Mouse (Mus musculus): ENCODE measurements around the gene Pcnx2. TPM values are rescaled to one million over a fixed set of nuclear protein-coding genes. Genes with fewer than 3 reads are reported as not detected.

Pcnx2 gene
- total and polyA plus RNA-seq, 3 experiments: 0.34 to 0.86 (median 0.36) TPM

DNA sequence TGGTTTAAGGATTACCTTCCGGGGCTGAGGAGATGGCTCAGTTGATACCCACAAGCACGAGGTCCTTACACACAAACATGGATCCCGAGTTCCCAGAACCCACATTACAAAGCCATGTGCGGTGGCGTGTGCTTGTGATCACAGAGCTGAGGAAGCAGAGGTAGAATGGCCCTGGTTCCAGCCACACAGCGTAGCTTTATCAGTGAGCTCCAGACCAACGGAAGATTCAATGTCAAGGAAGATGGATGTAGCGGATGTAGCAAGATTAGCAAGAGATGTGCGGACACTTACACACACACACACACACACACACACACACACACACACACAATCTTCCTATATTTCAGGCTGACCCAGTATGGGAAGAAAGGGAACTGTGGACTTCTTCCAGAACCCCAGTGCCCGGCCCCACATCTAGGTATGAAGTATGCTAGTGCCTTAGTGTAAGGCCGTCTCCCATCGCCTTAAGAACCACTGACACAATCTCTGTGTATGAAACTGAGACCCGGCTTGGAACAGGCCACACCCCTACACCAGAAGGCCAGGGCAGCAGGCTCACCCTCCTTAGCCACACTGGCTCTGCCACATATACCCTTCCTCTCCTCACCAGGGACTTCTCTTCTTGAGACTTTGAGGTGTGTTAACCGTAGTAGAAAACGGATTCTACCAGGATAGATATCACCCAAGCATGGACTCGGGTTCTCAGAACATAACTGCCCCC is 134.9 kb downstream of the Pcnx2 start:
- intact Hi-C loops (cut with DNase I): no loop called here
- no peak overlapping the region for H3K4me3 ChIP-seq
- H3K4me1 ChIP-seq (ENCODE audit: control insufficient read depth, insufficient read depth, low read length): no peaks in the 10 kb centered on the region
- no peak overlapping the region for H3K27ac ChIP-seq
- TF ChIP-seq EP300 (IDR thresholded peaks at IDR 0.05; ENCODE audit: insufficient read depth, low read depth, low read length): no peak
- no peak for TF ChIP-seq CTCF (IDR thresholded peaks at IDR 0.05)
- TF ChIP-seq POLR2A (IDR thresholded peaks at IDR 0.05; ENCODE audit: insufficient read depth, low read depth, low read length): no peak
- no peaks in the 10 kb centered on the region for H3K27me3 ChIP-seq (ENCODE audit: control insufficient read depth, insufficient read depth, low read length)
- no peaks in the 10 kb centered on the region for H3K79me2 ChIP-seq (replicated peaks; ENCODE audit: control insufficient read depth, insufficient read depth, low read length)
- 90% methylated on average over 16 of the region's 16 CpGs for WGBS
- no peak overlapping the region for H3K9ac ChIP-seq (ENCODE audit: low read depth, low read length)
- H3K36me3 ChIP-seq (ENCODE audit: control insufficient read depth, insufficient read depth, low read length): no peaks in the 10 kb centered on the region
- DNase-seq: no peak

DNA sequence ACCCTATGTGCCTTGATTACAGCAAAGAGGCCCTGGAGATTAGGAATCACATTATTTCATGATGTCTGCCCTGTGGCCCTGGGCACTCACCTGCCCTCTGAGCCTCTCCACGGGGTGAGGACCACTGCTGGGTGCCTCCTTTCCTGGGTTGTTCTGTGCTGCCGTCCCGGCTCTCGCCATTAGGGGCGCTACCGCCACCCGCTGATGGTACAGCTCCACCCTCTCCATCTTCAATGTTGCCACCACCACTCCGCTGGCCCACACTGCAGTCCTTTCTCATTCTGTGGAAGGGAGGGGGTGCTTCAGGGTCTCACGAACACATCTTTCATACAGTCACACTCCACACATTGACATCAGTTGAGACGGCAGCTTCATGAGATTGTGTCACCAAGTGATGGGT is 139.1 kb downstream of the Pcnx2 start:
- intact Hi-C loops (cut with DNase I): no loop called here

DNA sequence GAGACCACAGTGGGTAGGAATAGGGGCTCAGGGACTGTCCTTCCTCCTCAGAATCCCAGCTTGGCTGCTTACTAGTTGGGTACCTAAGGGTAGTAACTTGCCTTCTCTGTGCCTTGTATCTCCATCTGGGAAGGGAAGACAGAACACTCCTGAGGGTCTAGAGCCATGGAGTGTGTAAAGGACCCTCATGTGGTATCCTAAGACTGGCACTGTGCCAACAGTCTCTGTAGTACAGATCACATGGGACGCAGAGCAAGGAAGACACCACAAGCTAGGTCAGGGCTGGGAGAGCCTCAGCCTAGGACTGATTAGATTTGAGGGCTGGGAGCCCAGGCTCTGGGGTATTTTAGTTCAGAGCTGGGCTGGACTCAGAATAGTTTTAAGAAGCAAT is 141.0 kb downstream of the Pcnx2 start:
- Histone ChIP-seq H3K27me3 (ENCODE audit: control insufficient read depth, insufficient read depth, low read length) (no peaks in the 10 kb centered on the region), H3K36me3 (ENCODE audit: control insufficient read depth, insufficient read depth, low read length) (no peaks in the 10 kb centered on the region), H3K4me1 (ENCODE audit: control insufficient read depth, insufficient read depth, low read length) (peaks cover 5% of the 10 kb centered on the region; the same call in 1 of the 2 replicates), H3K79me2 (replicated peaks; ENCODE audit: control insufficient read depth, insufficient read depth, low read length) (no peaks in the 10 kb centered on the region), H3K27ac (no peak overlapping the region), H3K9ac (ENCODE audit: low read depth, low read length) (no peak overlapping the region), H3K4me3 (no peak overlapping the region)
- 31% methylated on average over 1 of the region's 1 CpGs for WGBS
- intact Hi-C loops (cut with DNase I): no loop called here
- DNase-seq: no peak
- no peak for TF ChIP-seq POLR2A (IDR thresholded peaks at IDR 0.05; ENCODE audit: insufficient read depth, low read depth, low read length)
- no peak for TF ChIP-seq CTCF (IDR thresholded peaks at IDR 0.05)
- no peak for TF ChIP-seq EP300 (IDR thresholded peaks at IDR 0.05; ENCODE audit: insufficient read depth, low read depth, low read length)

More for the DNA sequence above, 139.1 kb downstream of the Pcnx2 start:
- 53% methylated on average over 10 of the region's 10 CpGs for WGBS
- TF ChIP-seq POLR2A (IDR thresholded peaks at IDR 0.05; ENCODE audit: insufficient read depth, low read depth, low read length): no peak
- peak; percentile 59 for TF ChIP-seq CTCF (IDR thresholded peaks at IDR 0.05)
- peak in 1 of 2 experiments; percentile 41 for DNase-seq
- H3K36me3 ChIP-seq (ENCODE audit: control insufficient read depth, insufficient read depth, low read length): no peaks in the 10 kb centered on the region
- H3K4me3 ChIP-seq: no peak overlapping the region
- no peaks in the 10 kb centered on the region for H3K27me3 ChIP-seq (ENCODE audit: control insufficient read depth, insufficient read depth, low read length)
- H3K27ac ChIP-seq: no peak overlapping the region
- H3K79me2 ChIP-seq (replicated peaks; ENCODE audit: control insufficient read depth, insufficient read depth, low read length): no peaks in the 10 kb centered on the region
- no peak overlapping the region for H3K9ac ChIP-seq (ENCODE audit: low read depth, low read length)
- H3K4me1 ChIP-seq (ENCODE audit: control insufficient read depth, insufficient read depth, low read length): peaks cover 5% of the 10 kb centered on the region; the same call in 1 of the 2 replicates

DNA sequence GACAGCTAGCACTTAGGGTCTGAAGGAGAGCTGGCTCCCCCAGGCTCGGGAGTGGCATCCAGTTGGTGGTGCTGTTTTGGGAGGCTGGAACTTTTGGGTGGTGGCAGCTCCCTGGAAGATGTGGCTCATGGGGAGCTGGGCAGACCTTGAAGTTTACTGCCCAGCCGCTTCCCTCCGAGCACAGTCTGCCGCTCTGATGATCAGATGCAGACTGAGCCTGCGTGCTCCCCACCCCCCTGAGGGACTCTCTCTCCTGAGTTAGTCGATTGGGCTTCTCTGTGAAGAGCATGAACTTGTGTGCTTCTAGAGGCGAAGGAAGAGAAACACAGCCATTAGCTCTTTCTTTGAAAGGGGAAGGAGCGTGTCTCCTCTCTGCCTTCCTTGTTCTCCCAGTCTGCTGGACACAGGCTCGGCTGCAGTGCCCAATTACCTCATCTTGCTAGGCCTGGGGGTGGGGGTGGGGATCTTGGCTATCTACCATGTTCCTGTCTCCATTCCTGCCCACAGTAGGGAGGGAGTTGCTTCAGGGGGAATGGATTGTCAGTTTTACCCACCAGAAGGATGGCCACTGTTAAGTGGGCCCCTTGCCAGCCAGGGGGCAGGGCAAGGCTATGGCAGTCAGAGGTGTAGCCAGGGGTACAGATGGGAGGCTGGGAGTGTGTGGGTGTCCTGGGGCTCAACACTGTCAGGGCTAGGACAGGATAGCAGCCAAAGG is 141.6 kb downstream of the Pcnx2 start:
- H3K27ac ChIP-seq: peak overlapping the region; percentile 4; the same call in 1 of the 2 replicates

DNA sequence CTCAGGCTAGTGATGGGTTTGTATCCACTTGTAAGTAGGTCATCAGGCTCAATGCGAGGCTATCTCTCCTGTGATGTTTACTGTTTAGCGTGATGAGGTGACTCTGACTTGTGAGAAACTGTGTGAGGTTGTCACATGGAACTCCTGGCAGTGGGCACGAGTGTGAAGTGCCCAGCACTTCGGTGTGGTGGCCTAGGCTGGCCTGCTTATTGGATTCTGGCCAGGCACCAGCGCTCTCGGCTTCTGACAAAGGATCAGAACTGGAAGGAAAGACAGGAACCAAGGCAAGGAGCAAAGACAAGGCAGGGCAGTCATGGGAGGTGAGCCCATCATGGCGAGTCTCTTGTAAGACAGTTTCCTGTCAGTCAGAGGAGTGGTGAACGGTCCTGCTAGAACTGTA is 142.2 kb downstream of the Pcnx2 start:
- intact Hi-C loops (cut with DNase I): no loop called here
- peaks cover 5% of the 10 kb centered on the region; the same call in 1 of the 2 replicates for H3K4me1 ChIP-seq (ENCODE audit: control insufficient read depth, insufficient read depth, low read length)
- H3K79me2 ChIP-seq (replicated peaks; ENCODE audit: control insufficient read depth, insufficient read depth, low read length): no peaks in the 10 kb centered on the region
- TF ChIP-seq POLR2A (IDR thresholded peaks at IDR 0.05; ENCODE audit: insufficient read depth, low read depth, low read length) (no peak), EP300 (IDR thresholded peaks at IDR 0.05; ENCODE audit: insufficient read depth, low read depth, low read length) (no peak), CTCF (IDR thresholded peaks at IDR 0.05) (no peak)
- peak in 1 of 2 experiments; percentile 39 for DNase-seq
- WGBS: 46% methylated on average over 8 of the region's 8 CpGs
- H3K4me3 ChIP-seq: no peak overlapping the region
- H3K27me3 ChIP-seq (ENCODE audit: control insufficient read depth, insufficient read depth, low read length): no peaks in the 10 kb centered on the region
- no peaks in the 10 kb centered on the region for H3K36me3 ChIP-seq (ENCODE audit: control insufficient read depth, insufficient read depth, low read length)
- H3K9ac ChIP-seq (ENCODE audit: low read depth, low read length): no peak overlapping the region
- no peak overlapping the region; the same call in 1 of the 2 replicates for H3K27ac ChIP-seq

More for the DNA sequence above, 141.6 kb downstream of the Pcnx2 start:
- no peak for TF ChIP-seq EP300 (IDR thresholded peaks at IDR 0.05; ENCODE audit: insufficient read depth, low read depth, low read length)
- TF ChIP-seq POLR2A (IDR thresholded peaks at IDR 0.05; ENCODE audit: insufficient read depth, low read depth, low read length): no peak
- no peak for TF ChIP-seq CTCF (IDR thresholded peaks at IDR 0.05)
- no peaks in the 10 kb centered on the region for H3K79me2 ChIP-seq (replicated peaks; ENCODE audit: control insufficient read depth, insufficient read depth, low read length)
- peaks cover 5% of the 10 kb centered on the region; the same call in 1 of the 2 replicates for H3K4me1 ChIP-seq (ENCODE audit: control insufficient read depth, insufficient read depth, low read length)
- H3K36me3 ChIP-seq (ENCODE audit: control insufficient read depth, insufficient read depth, low read length): no peaks in the 10 kb centered on the region
- no peak overlapping the region for H3K4me3 ChIP-seq
- H3K9ac ChIP-seq (ENCODE audit: low read depth, low read length): no peak overlapping the region
- no peak for DNase-seq
- WGBS: 47% methylated on average over 9 of the region's 9 CpGs
- no peaks in the 10 kb centered on the region for H3K27me3 ChIP-seq (ENCODE audit: control insufficient read depth, insufficient read depth, low read length)
- intact Hi-C loops (cut with DNase I): no loop called here

DNA sequence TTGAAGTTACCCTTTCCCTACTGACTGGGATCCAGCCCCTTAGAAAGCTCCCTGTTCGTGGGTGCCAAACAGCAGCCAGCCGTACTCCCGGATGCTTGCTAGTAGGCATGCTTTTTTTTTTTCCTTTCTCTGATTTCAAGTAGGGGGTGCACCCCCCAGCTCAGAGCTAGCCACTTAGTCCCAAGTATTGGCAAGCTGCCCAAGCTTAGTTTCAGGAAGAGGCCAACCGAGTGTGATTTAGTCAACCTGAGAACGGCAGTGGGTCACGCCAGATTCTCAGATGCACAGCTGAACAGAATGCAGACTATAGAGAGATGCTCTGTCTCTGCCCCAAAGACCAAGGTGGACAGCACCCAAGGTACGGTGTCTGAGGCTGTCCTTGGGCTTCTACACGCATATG is 147.3 kb downstream of the Pcnx2 start:
- Histone ChIP-seq H3K27me3 (ENCODE audit: control insufficient read depth, insufficient read depth, low read length) (no peaks in the 10 kb centered on the region), H3K4me3 (no peak overlapping the region), H3K79me2 (replicated peaks; ENCODE audit: control insufficient read depth, insufficient read depth, low read length) (no peaks in the 10 kb centered on the region), H3K9ac (ENCODE audit: low read depth, low read length) (no peak overlapping the region), H3K4me1 (ENCODE audit: control insufficient read depth, insufficient read depth, low read length) (no peaks in the 10 kb centered on the region), H3K27ac (no peak overlapping the region), H3K36me3 (ENCODE audit: control insufficient read depth, insufficient read depth, low read length) (no peaks in the 10 kb centered on the region)
- TF ChIP-seq EP300 (IDR thresholded peaks at IDR 0.05; ENCODE audit: insufficient read depth, low read depth, low read length): no peak
- no peak for TF ChIP-seq POLR2A (IDR thresholded peaks at IDR 0.05; ENCODE audit: insufficient read depth, low read depth, low read length)
- 48% methylated on average over 8 of the region's 8 CpGs for WGBS
- intact Hi-C loops (cut with DNase I): no loop called here
- no peak for DNase-seq

Data from heart, adult 2 months (tissue).